Mouse (Mus musculus): ENCODE data around the gene Ccl5. TPM values are rescaled to one million over a fixed set of nuclear protein-coding genes. Genes with fewer than 3 reads are reported as not detected.
"Not testable (repeated sequence)": the region's sequence is repeated elsewhere in the genome, so short reads cannot be mapped to it uniquely, and the experiment has no call there.

Ccl5 gene
- total RNA-seq (2021) = under 1 TPM in 1 of 2 experiments, not detected in 1; 0.93 TPM
- long read RNA-seq, experiment 1 = 0 reads
- long read RNA-seq, experiment 2 = 0 reads

DNA sequence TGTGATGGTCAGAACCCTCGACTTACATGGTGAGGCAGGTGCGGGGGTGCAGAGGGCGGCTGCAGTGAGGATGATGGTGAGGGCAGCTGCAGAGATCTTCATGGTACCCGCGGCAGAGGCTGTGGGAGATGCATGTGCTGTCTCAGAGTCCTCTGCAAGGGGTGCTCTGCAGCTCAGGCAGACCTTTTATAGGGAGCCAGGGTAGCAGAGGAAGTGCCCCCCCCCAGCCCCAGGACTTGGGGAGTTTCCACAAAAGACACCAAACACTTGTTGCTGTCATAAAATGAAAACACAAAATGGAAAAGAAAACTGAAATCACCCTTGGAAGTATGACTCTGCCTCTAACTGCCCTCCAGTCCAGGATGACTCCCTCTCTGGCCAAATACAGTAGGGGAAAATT is at the start of gene Ccl5:
Gene Ccl5, minus strand, starts transcription at position 159 of the 400 bp plus-strand sequence.
- DNase-seq = no peak
- intact Hi-C loops (cut with DNase I) = no loop called here

DNA sequence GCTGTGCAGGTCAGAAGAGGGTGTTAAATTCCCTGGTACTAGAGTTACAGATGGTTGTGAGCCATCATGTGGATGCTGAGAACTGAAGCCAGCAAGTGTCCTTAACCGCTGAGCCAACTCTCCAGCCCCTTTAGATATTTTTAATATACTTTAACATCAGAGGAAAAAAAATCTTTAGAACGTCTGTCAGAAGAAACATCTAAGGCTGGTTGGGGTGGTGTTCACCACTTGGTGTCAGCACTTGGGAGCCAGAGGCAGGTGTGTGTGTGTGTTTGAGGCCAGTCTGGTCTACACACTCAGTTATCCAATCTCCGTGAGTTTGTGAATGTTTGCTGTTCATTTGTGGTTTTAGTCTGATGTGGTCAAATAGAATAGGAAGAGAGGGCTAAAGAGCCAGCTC is 48.7 kb upstream of the Ccl5 start:
- DNase-seq = no peak

DNA sequence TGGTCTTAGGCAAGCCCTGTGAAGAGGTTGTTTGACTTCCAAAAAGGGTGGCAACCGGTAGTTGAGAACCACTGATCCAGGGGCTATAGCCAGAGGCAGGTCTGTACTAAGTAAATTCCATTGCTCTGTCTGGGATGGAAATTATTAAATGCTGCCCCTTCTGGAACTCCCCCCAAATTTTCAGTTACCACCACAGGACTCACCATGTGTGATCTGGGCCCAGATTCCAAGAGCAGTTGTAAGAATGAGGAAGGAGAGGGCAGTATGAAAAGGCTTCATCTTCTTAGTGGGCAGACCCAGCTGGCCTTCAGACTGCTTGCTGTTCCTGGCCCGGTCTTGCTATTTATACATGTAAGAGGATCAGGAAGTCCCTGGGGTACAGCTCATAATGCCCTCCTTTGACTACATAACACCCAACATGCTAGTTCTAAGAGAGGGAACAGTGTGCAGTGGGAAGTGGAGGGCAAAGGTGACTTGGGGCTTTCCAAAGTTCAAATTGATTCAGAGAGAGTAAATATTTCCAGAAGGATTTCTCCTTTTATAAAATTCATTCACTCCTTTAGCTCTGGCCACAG is 48.0 kb upstream of the Ccl5 start, which contains the start of gene Ccl9:
Gene Ccl9, minus strand, starts transcription at position 451 of the 575 bp plus-strand sequence.
- no peak for DNase-seq
- intact Hi-C loops (cut with DNase I) = no loop called here

More for the DNA sequence above, 48.7 kb upstream of the Ccl5 start:
- intact Hi-C loops (cut with DNase I) = no loop called here

DNA sequence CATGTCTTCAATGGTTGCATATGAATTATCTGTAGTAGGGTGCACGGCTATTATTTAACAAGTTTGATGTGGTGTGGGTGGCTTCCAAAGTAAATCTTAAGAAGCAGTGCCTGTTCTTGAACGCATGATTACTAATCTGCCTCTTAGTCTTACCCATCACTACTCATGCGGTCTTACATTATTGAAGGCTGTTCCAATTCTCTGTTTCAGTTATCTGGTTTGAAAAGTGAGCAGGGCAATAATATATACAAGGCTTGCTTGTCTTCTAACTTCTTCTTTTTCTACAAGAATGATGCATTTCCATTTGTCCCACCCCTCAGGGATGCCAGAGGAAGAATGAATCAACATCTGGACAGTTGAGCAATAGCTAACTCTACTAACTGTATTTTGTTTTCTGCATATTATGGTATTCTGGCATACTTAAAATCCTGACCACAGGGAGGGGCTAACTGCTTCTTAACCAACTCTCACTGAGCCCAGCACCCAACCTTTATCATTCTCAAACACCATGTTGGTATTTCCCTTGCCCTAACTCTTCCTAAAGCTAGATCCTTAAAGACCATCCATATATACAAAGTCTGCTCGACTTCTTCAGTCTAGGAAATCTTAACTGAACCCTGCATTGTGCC is 46.7 kb upstream of the Ccl5 start:
- intact Hi-C loops (cut with DNase I) = no loop called here
- no peak for DNase-seq

DNA sequence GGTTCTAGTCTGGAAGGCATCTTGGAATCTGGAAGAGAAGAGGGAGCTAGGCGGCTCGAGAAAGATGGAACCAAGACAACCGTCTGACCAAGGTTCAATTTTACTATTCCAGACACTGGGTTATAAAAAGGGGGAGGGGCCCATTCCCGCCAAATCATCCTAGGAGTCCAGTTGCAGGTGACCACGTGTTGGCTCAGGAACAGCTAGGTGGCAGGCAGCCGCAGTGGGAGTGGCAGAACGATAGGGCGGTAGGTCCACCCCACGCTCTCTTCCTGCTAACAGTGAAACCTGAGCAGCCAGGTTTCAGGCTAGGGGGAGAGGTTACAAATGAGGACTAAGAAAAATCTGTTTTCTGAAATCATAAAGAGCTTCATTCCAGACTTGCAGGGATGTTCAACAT is 42.5 kb upstream of the Ccl5 start:
- no peak for DNase-seq
- intact Hi-C loops (cut with DNase I) = no loop called here

DNA sequence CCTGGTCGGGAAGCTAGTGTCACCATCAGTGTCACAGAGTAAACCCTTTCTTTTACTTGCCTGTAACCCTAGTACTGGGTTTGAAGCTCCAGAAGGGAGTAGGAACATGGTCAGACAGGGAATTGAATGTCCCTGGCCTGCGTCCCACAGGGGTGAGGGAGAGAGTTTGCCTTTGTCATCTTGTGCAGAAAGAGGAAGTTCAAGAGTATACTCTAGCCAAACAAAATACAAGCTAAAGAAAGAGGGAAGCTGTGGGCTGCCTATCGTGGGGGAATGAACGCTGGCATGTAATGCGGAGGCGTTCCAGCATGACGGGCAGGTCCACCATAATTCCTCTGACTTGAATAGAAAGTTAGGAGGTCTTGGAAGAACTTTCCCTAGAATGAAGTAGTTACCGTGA is 41.9 kb upstream of the Ccl5 start:
- intact Hi-C loops (cut with DNase I) = no loop called here
- peak; percentile 46 to 49 for DNase-seq

DNA sequence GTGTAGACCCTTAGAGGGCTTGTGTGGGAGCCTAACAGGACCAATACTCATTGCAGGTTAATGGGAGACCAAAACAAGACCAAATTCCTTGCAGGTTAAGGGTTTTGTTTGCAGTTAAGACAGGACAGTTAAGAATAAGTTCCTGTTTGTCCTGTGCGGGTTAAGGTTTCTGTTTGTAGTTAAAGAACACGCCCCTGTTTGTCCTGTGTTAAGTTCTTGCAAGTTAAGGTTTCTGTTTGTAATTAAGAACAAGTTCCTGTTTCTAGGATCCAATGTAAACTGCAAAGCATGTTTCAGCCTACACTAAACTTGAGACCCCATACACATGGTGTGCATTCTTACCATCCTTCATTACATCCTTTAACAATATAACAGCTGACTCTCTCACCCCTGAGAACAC is 39.9 kb upstream of the Ccl5 start:
- DNase-seq = no peak
- intact Hi-C loops (cut with DNase I) = no loop called here

DNA sequence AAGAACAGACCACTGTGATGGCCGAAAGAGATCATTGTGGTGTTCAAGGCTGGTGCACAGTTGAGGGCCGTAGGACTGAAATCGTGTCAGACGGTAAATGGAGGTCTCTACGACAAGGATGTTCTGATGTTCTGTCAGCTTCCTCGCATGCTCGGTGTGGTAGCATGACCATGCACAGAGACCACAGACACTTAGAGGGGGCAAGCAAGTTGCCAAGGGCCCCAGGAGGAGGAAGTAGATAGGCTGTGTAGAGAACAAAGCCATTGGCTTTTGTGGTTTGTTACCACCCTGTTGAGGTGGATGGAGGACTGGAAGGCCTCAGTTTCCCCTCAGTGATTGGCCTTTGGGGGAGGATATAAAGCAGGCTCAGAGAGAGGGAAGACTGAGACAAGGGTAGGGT is 38.9 kb upstream of the Ccl5 start:
- no peak for DNase-seq
- intact Hi-C loops (cut with DNase I) = no loop called here

DNA sequence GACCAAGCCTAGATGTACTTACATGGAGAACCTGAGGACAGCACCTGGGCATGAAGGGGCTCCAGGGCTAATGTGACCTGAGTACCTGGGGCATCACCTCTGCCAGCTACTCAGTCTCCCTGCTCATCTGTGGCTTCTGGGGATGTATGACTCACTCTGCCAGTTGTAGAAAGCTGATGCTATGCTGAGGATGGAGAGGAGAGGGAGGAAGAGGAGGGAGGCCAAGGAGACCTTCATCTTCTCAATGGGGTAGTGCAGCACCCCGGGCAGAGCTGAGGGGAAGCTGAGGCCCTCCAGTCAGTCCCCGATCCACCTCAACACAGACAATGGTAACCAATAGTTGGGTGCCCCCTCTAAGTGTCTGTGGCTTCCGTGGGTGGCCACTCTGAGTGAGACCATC is 38.5 kb upstream of the Ccl5 start:
- DNase-seq = no peak
- intact Hi-C loops (cut with DNase I) = no loop called here

DNA sequence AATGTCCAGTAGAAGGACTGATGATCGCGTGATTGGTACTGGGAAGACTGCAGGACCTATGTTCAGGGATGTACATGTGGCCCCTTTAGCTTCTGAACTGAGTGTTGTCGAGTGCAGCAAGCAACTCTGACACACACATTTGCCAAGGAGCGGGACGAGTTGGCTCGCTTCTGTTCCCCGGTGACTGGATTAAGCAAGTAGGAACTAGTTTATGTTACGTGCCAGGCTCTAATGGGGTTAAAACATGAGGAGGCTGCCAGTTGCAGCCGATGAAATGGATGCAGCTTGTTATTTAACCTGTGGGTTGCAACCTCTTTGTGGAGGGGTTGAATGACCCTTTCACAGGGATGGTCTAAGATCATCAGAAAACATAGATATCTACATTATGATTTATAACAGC is 37.7 kb upstream of the Ccl5 start:
- intact Hi-C loops (cut with DNase I) = no loop called here
- DNase-seq = no peak

DNA sequence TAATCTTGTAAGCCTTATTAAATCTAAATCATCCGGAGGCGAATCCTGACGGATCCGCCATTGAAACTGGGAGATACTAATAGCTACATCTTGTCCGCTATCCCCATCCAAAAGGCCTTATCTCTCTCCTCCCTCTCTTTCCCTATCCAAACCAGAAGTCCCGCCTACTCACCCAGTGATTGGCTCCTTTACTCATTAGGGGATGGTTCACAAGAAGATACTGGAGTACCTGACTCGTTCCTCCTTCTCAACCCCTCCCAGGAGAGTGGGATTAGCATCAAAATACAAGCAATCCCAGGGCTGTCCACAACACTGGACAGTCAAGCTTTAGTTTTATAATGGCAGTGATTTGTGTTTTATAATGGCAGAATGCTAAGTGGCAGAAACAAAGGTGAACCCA is 37.0 kb upstream of the Ccl5 start:
- intact Hi-C loops (cut with DNase I) = no loop called here
- DNase-seq = no peak

DNA sequence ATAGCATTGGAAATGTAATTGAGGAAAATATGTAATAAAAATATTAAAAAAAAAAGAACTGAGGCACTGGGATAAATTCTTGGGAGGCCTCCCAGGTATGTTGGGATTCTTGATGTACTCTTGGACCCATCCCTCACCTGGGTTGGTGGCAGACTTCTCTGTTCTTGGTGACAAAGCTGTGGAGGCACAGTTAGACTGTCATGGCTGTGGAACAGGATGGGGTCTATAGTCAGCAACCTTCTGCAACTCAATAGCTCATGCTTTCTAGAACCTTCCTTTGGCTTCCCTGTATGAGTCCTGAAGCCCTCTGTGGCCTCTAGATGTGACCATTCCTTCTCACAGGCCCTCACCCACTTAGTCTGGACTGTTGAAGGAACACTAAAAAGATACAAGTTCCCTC is 36.3 kb upstream of the Ccl5 start:
- DNase-seq = no peak
- intact Hi-C loops (cut with DNase I) = no loop called here

DNA sequence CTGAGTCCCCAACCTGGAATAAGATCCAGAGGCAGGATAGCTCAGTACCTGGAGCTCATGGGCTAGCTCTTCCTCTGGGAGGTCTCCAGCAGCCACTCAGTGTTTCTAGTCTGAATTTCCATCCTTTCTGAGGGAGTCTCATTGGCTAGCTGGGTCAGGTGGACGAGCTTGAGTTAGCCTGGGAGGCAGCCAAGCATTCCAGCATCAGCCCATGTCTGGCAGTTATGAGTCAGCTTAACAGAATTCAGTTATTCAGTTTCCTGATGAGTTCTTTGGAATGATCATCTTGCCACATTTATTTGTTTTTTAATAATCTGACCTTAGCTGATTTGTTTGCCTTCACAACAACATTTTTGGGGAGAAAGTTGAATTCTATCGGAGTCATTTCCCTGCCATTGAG is 33.4 kb upstream of the Ccl5 start:
- DNase-seq = peak in 1 of 2 experiments; percentile 43
- intact Hi-C loops (cut with DNase I) = no loop called here

DNA sequence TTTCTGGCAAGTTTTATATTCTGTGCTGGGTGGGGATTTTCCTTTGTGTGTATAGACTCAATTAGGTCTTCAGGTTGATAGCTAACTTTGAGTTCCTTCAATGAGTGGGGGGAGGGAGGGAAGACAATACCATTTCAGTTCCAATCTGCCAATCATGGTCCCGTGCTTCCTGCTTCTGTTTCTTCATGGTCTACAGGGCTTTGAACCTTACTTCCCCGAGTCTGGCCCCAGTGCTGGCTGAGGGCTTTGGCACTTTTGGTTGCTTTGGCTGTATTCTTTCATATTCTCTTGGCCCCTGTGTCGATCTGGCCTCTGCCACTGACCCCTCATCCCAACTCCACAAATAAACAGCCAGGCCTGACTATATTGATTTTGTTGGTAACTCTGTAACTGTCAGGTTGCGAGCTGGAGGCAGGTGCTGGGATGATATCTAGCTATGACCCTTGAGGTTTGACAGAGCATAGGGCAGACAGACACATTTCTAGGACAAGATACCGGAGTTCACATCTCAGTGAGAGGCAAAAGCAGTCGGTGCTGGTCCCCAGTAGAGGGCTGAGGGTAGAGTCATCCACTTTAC is 32.1 kb upstream of the Ccl5 start:
- DNase-seq = no peak
- intact Hi-C loops (cut with DNase I) = no loop called here

DNA sequence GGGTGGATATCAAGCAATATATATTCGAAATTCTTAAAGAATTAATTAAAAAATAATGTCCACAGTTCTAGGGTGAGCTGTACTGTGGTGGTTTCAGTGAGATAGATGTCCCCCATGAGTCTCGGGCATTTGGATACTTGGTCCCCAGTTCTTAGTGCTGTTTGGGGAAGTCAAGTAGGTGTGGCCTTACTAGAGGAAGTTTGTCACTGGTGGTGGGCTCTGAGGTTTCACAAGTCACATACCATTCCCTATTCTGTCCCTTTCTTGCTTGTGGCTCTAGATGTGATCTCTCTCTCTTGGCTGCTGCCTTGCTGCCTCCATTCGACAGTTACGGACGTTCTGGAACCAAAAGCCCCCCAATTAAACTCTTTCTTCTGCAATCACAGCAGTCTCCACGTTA is 30.1 kb upstream of the Ccl5 start:
- intact Hi-C loops (cut with DNase I) = no loop called here
- no peak for DNase-seq

DNA sequence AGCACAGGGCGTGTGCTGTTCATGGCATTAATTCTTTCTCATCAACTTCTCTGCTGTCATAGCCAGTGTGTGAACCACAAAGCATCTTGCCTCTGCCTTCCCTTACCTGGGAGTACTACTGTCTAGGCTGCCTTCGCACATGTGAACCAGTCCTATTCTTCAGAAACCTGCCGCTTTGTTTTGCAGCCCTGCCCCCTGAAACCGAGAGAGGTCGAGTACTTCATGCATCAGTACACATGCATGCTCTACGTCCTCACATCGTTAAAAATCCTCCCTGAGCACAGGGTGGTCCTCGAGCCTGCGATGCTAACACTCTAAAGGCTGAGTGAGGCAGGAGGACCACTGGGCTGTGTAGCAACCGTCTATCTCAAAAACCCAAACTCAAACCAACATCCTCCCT is 26.8 kb upstream of the Ccl5 start:
- intact Hi-C loops (cut with DNase I) = loop anchor here (2.0 kb wide), 1 partner anchor 76 kb away; no protein-coding TSS in a partner anchor
- no peak for DNase-seq

DNA sequence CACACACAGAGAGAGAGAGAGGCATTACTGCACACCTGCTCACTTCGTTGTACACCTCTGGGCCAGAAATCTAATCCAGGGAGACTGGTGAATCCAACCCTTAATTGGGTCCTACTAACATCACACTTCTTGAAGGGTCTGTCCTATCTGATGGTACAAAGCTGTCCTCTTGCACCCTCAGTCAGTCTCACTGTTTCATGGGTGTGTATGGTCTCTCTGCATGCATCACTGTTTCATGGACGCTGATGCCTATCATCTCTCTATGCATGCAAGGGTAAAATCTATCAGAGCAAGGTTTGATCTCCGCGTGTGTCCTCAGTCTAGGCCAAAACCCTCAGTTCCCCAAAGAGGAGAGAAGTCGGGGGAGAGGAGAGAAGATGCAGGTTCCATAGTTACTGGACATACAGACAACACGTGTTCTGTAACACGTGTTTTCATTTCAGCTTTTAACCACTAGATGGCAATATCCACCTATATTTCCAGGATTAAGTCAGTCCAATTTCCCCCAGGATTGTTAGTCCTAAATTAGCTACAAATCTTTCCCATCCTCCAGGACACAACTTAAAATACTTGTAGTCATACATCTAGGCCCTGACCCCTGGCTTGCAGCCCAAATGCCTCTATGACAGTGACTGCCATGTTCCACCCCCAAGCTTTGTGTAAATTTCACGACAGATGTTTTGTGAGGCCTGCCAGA is 25.9 kb upstream of the Ccl5 start:
- intact Hi-C loops (cut with DNase I) = loop anchor here (1.0 to 2.0 kb wide), 2 partner anchors 77 to 183 kb away; no protein-coding TSS in a partner anchor
- DNase-seq = peak; percentile 46 to 55

DNA sequence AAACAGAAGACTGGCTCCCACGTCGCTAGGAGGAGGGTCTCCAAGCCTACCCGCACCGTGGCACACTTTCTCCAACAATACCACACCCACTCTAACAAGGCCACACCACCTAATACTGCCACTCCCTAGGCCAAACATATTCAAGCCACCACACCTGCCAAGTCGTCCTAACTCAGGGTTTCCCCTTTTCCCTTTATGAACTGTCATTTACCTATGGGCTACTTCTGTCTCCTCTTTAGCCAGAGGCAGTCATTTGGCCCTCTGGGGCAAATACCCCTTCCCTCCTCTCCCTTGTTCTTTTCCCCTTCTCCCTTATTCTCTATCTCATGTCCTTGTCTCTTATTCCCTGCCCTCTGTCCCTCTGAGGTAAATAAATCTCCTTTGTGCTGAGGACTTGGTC is 21.4 kb upstream of the Ccl5 start:
- DNase-seq = no peak
- intact Hi-C loops (cut with DNase I) = no loop called here

DNA sequence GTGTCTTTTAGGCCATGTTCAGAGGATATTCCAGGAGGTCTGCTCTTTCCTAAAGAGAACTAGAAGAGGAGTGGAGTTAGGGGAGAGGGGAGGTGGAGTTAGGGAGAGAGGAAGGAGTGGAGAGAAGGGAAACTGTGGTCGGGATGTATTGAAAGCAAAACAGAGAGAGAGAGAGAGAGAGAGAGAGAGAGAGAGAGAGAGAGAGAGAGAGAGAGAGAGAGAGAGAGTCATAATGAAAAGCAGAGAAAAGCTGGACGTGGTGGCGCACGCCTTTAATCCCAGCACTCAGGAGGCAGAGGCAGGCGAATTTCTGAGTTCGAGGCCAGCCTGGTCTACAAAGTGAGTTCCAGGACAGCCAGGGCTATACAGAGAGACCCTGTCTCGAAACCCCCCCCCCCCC is 20.7 kb upstream of the Ccl5 start:
- DNase-seq; intact Hi-C loops (cut with DNase I): not testable (repeated sequence)

DNA sequence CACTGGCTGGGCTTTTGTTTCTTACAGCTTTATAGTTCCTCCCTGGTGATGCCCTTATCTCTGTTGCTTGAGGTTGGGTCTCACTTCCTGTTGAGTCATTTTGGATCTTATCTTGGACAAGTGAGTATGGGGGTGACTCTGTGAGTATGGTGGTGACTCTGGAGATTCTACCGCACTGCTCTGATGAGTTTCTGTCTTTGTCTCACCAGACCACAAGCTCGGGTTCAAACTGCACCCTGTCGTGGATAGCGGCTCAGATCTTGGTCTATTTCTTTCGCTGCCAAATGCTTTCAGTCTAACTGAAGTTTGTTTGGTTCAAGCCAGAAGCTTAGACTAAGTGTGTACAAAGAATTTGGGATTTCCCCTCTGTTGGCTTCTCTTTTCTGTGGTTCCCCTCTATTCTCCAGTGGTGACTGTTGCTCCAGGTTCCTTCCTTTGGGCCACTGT is 19.9 kb upstream of the Ccl5 start:
- DNase-seq = no peak
- intact Hi-C loops (cut with DNase I) = no loop called here

DNA sequence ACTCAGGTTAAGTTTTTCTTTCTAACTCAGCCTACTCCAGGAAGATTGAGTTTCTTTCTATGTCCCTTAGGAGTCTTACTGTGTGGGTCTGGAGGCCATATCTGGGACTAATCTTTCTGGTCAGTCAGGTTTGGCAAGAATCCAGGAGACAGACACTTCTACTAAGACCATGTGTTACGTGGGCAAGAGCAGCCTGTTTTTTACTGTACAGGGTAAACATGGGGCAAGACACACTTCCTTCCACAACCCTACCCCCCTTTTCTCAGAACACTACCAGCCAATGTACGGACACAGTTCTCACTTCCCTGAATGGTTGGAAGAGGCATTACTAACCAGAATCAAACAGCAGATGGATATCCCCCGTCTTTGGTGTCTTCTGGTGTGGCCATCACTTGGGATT is 13.9 kb upstream of the Ccl5 start:
- intact Hi-C loops (cut with DNase I) = no loop called here
- no peak for DNase-seq
